Mouse (Mus musculus) heart, embryonic 15.5 days (tissue): ENCODE measurements around the gene Wwox. TPM values are rescaled to one million over a fixed set of nuclear protein-coding genes. Genes with fewer than 3 reads are reported as not detected.

ENCODE experiments used
- ATAC-seq: fragments of 200-750 bp; cut with Nextera tagmentation; replicated peaks from 2 replicates; pipeline ENCODE4 v1.8.0; 2017; ENCODE audit warnings: low read depth, moderate TSS enrichment; ENCODE audit not compliant: insufficient number of reproducible peaks, insufficient read depth, low FRiP score
- H3K27ac ChIP-seq: fragments of 300-500 bp; sonication (generic); 2 replicates; pipeline ENCODE4 v1.5.1; 2015; ENCODE audit warnings: mild to moderate bottlenecking, inconsistent platforms
- H3K27me3 ChIP-seq: fragments of 300-500 bp; sonication (generic); 2 replicates; pipeline ENCODE4 v1.6.1; 2015; ENCODE audit warnings: inconsistent platforms
- H3K36me3 ChIP-seq: fragments of 300-500 bp; sonication (generic); 2 replicates; pipeline ENCODE4 v1.6.1; 2015; ENCODE audit warnings: mild to moderate bottlenecking, inconsistent platforms
- H3K4me1 ChIP-seq: fragments of 300-500 bp; sonication (generic); replicated peaks from 2 replicates; pipeline ENCODE4 v1.6.1; 2015; ENCODE audit warnings: inconsistent platforms
- H3K4me2 ChIP-seq: fragments of 300-500 bp; sonication (generic); 2 replicates; pipeline ENCODE4 v1.6.1; 2015; ENCODE audit warnings: inconsistent platforms, mild to moderate bottlenecking, moderate library complexity
- H3K4me3 ChIP-seq: fragments of 300-500 bp; sonication (generic); 2 replicates; pipeline ENCODE4 v1.5.1; 2015; ENCODE audit warnings: mild to moderate bottlenecking, inconsistent platforms
- H3K9ac ChIP-seq: fragments of 300-500 bp; sonication (generic); 2 replicates; pipeline ENCODE4 v1.6.1; 2015; ENCODE audit warnings: mild to moderate bottlenecking, inconsistent platforms
- H3K9me3 ChIP-seq: fragments of 300-500 bp; sonication (generic); replicated peaks from 2 replicates; pipeline ENCODE4 v1.6.1; 2016; ENCODE audit warnings: inconsistent platforms
- WGBS: fragments of 180-500 bp; shearing (Covaris S2); methylation state at CpG from one replicate; pipeline ENCODE4 v1.1.7; 2015; ENCODE audit warnings: mixed read lengths; 5-methylcytosine and 5-hydroxymethylcytosine counted together
- polyA plus RNA-seq: library from polyadenylated mRNA; unstranded; fragments of >200 nt; fragmentation: Nextera tagmentation; extraction: Ambion mirVana; gene quantifications from 2 replicates; pipeline ENCODE4 v1.2.1, GENCODE M21; 2015

Wwox gene
- polyA plus RNA-seq, 1 experiment from 2014 or later: 10.9 TPM

GRCm38 (mm10) chr8:115046496-115046895 is 607.0 kb downstream of the Wwox start:
- ATAC-seq: no peak
- Histone ChIP-seq H3K4me2 (no peak overlapping the region), H3K9ac (no peak overlapping the region), H3K27me3 (no peaks in the 10 kb centered on the region), H3K36me3 (no peaks in the 10 kb centered on the region), H3K27ac (no peak overlapping the region), H3K4me1 (no peaks in the 10 kb centered on the region), H3K9me3 (no peaks in the 10 kb centered on the region), H3K4me3 (no peak overlapping the region)
- WGBS: 66% methylated on average over 4 of the region's 4 CpGs

DNA sequence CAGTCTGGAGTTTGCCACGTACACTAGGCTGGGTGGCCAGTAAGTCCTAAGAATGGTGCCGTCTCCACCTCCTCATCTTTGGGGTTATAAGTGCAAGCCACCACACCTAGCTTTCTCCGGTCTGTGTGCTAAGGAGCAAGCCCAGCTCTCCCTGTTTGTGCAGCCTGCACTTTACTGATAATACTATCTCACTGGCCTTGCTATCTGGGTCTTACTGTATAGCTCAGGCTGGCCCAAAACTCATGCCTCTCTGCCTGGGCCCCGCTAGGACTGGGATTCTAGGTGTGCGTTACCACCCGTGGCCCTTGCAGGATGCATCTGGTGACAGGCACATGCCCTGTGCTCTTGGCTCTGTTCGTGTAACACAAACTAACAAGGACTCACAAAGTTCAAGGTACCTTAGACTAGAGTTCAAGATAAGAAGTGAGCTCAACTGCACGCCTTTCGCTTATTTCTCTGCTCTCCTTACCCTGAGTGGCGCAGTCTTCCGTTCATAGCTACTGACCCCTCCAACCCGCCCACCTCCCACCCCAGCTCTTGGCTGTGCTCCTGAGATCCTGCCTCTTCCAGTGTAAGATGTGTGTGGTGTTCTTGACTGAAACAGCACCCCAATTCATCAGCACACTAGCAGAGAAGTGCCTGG is 618.9 kb downstream of the Wwox start:
- Histone ChIP-seq H3K36me3 (no peaks in the 10 kb centered on the region), H3K4me2 (no peak overlapping the region), H3K27me3 (no peaks in the 10 kb centered on the region), H3K4me3 (no peak overlapping the region), H3K4me1 (no peaks in the 10 kb centered on the region), H3K27ac (no peak overlapping the region), H3K9me3 (no peaks in the 10 kb centered on the region), H3K9ac (no peak overlapping the region)
- WGBS: 70% methylated on average over 12 of the region's 12 CpGs
- no peak for ATAC-seq

- H3K4me3 ChIP-seq: no peak overlapping the region
- H3K4me1 ChIP-seq: no peaks in the 10 kb centered on the region
- no peak overlapping the region for H3K27ac ChIP-seq
- H3K36me3 ChIP-seq: no peaks in the 10 kb centered on the region
- H3K4me2 ChIP-seq: no peak overlapping the region
- H3K27me3 ChIP-seq: no peaks in the 10 kb centered on the region
- no peak overlapping the region for H3K9ac ChIP-seq
- H3K9me3 ChIP-seq: no peaks in the 10 kb centered on the region
- WGBS: 84% methylated on average over 5 of the region's 5 CpGs
- no peak for ATAC-seq
Measured at GRCm38 (mm10) chr8:115063623-115064022, 624.2 kb downstream of the Wwox start.

- H3K36me3 ChIP-seq: no peaks in the 10 kb centered on the region
- no peaks in the 10 kb centered on the region for H3K27me3 ChIP-seq
- no peak overlapping the region for H3K4me2 ChIP-seq
- ATAC-seq: no peak
- no peaks in the 10 kb centered on the region for H3K9me3 ChIP-seq
- no peak overlapping the region for H3K4me3 ChIP-seq
- WGBS: 78% methylated on average over 15 of the region's 15 CpGs
- H3K27ac ChIP-seq: no peak overlapping the region
- H3K9ac ChIP-seq: no peak overlapping the region
- peaks cover 7% of the 10 kb centered on the region for H3K4me1 ChIP-seq
Measured at GRCm38 (mm10) chr8:115064691-115065090, 625.2 kb downstream of the Wwox start.

GRCm38 (mm10) chr8:115065386-115065785 is 625.9 kb downstream of the Wwox start:
- Histone ChIP-seq H3K27me3 (no peaks in the 10 kb centered on the region), H3K4me3 (no peak overlapping the region), H3K4me1 (peaks cover 7% of the 10 kb centered on the region), H3K36me3 (no peaks in the 10 kb centered on the region), H3K27ac (no peak overlapping the region), H3K4me2 (no peak overlapping the region), H3K9ac (no peak overlapping the region), H3K9me3 (no peaks in the 10 kb centered on the region)
- 75% methylated on average over 7 of the region's 7 CpGs for WGBS
- ATAC-seq: no peak

DNA sequence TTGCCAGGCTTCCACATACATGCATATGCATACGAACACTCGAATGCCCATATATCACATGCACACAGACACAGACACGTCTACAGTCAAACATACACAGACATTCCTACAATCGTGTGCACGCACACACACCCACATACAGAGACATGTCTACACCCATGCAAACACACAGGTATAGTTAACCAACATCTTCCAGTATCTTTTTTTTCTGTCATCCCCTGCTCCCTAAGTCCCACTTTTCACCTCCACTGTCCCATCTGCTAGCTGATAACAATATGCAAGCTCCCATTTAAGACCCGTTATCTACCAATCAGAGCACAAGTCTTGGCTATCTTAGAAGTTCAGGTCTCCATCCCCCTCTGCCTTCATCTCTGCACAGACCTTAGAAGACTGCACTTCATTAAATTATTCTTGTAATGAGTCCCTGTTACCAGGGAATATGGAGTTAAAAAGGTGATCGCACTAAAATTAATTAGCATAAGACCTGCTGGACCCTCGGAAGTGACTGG is 627.1 kb downstream of the Wwox start:
- H3K4me1 ChIP-seq: peaks cover 7% of the 10 kb centered on the region
- H3K4me3 ChIP-seq: no peak overlapping the region
- H3K4me2 ChIP-seq: no peak overlapping the region
- H3K27me3 ChIP-seq: no peaks in the 10 kb centered on the region
- H3K27ac ChIP-seq: no peak overlapping the region
- ATAC-seq: no peak
- 92% methylated on average over 8 of the region's 8 CpGs for WGBS
- H3K9me3 ChIP-seq: no peaks in the 10 kb centered on the region
- H3K9ac ChIP-seq: no peak overlapping the region
- H3K36me3 ChIP-seq: no peaks in the 10 kb centered on the region

DNA sequence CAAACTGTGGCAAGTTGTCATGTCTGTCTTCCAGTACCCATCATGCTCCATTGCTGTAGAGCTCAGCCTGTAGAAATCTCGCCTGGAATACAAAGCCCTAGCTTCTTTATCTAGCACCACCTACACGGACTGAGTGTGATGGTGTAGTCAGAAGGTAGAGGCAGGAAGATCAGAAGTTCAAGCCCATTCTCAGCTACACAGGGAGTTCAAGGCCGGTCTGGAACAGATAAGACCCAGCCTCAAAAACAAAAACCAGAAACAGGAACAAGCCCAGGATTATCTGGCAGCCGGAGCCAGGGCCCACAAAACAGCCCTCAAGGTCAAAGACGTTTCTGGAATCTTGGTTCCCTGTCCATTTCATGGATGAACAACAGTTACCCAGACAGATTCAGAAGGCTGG is 629.3 kb downstream of the Wwox start:
- H3K27me3 ChIP-seq: no peaks in the 10 kb centered on the region
- no peaks in the 10 kb centered on the region for H3K9me3 ChIP-seq
- WGBS: 38% methylated on average over 5 of the region's 5 CpGs
- no peak overlapping the region for H3K27ac ChIP-seq
- H3K4me1 ChIP-seq: peaks cover 7% of the 10 kb centered on the region
- no peak overlapping the region for H3K4me2 ChIP-seq
- H3K4me3 ChIP-seq: no peak overlapping the region
- no peaks in the 10 kb centered on the region for H3K36me3 ChIP-seq
- ATAC-seq: no peak
- no peak overlapping the region for H3K9ac ChIP-seq

DNA sequence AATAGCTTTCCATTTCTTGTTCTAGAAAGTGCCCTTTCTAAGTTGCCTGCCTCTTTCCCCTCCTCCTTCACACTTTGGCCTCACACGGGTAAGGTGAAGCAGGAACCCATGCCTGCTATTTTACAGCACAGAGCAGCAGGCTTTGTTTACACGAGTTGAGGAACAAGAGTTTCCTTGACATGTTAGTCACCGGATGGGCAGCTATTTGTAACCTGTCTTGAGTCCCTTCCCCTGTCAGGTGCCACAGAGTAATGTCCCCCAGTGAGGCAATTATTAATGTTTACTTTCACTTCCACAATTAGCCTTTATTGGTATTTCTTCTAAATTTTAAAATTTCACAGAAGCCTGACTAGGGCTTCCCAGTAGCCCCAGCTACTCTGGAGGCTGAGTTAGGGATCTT is 630.8 kb downstream of the Wwox start:
- Histone ChIP-seq H3K9me3 (no peaks in the 10 kb centered on the region), H3K36me3 (no peaks in the 10 kb centered on the region), H3K4me3 (no peak overlapping the region), H3K27me3 (no peaks in the 10 kb centered on the region), H3K4me2 (no peak overlapping the region), H3K4me1 (peaks cover 7% of the 10 kb centered on the region), H3K27ac (no peak overlapping the region), H3K9ac (no peak overlapping the region)
- no peak for ATAC-seq
- 42% methylated on average over 3 of the region's 3 CpGs for WGBS

DNA sequence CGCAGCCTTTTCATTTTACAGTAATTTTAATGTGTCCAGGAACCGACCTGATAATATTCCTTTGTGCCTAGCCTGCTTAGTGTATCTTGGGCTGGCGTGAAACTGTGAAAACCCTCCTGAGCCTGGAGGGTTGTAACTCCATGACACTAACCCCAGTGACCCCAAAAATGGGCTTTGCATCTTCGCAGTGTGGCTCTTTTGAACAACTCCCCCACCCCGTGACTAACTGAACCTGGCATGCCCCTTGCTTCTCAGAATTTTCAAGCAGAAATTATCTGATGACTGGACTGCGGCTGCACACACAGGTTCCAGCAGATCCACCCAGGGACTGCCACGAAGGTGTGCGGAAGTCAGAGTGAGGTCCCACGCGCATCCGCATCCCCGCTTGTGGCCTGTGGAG is 631.8 kb downstream of the Wwox start:
- H3K9me3 ChIP-seq: no peaks in the 10 kb centered on the region
- H3K4me1 ChIP-seq: peaks cover 7% of the 10 kb centered on the region
- no peak overlapping the region for H3K9ac ChIP-seq
- H3K27ac ChIP-seq: no peak overlapping the region
- H3K36me3 ChIP-seq: no peaks in the 10 kb centered on the region
- no peak overlapping the region for H3K4me2 ChIP-seq
- no peaks in the 10 kb centered on the region for H3K27me3 ChIP-seq
- ATAC-seq: no peak
- no peak overlapping the region for H3K4me3 ChIP-seq
- WGBS: 90% methylated on average over 12 of the region's 12 CpGs

DNA sequence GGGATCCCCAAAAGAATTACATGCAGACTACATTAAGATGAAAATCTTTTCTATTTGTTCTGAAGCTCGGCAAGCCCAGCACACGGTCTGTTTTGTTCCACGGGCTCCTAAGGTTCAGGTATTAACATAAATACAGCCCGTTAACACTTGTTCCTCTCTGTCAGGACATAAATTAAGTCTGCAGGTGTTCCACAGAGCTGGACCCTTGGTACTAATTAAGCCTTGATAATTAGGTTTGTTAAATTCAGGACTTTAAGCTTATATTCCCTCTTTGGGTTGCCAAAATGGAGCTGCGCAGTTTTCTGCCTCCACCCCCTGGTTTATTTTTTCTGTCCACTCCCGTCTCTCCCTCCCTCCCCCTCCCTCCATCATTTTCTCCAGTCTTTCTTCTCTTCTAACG is 638.8 kb downstream of the Wwox start:
- Histone ChIP-seq H3K36me3 (no peaks in the 10 kb centered on the region), H3K4me2 (no peak overlapping the region), H3K4me1 (peaks cover 5% of the 10 kb centered on the region; the same call in 1 of the 2 replicates), H3K9ac (no peak overlapping the region), H3K4me3 (no peak overlapping the region), H3K27me3 (no peaks in the 10 kb centered on the region), H3K9me3 (no peaks in the 10 kb centered on the region), H3K27ac (no peak overlapping the region)
- WGBS: 82% methylated on average over 7 of the region's 7 CpGs
- ATAC-seq: no peak

GRCm38 (mm10) chr8:115081302-115082207 is 642.1 kb downstream of the Wwox start:
- no peak overlapping the region for H3K9ac ChIP-seq
- no peak overlapping the region for H3K4me3 ChIP-seq
- H3K36me3 ChIP-seq: no peaks in the 10 kb centered on the region
- H3K4me1 ChIP-seq: peaks cover 5% of the 10 kb centered on the region; the same call in 1 of the 2 replicates
- H3K4me2 ChIP-seq: no peak overlapping the region
- no peaks in the 10 kb centered on the region for H3K27me3 ChIP-seq
- H3K9me3 ChIP-seq: no peaks in the 10 kb centered on the region
- 67% methylated on average over 7 of the region's 7 CpGs for WGBS
- no peak for ATAC-seq
- H3K27ac ChIP-seq: no peak overlapping the region
